Mouse (Mus musculus) heart, adult 18-20 months (tissue): Measurements from ENCODE around the gene Olfr998. TPM values are rescaled to one million over a fixed set of nuclear protein-coding genes. Genes with fewer than 3 reads are reported as not detected.
"Not testable (repeated sequence)": the region's sequence is repeated elsewhere in the genome, so short reads cannot be mapped to it uniquely, and the experiment has no call there.

Experiments
- DNase-seq, 2 experiments: peaks; one replicate each; pipeline ENCODE4 v3.0.0; 2021 to 2022; ENCODE audit warnings: mixed read lengths in 1 of 2
- long read RNA-seq, 2 experiments: library from polyadenylated mRNA; stranded (forward); transcript quantifications; one replicate each; pipeline ENCODE4 v2.0.0; 2021
- total RNA-seq, 2 experiments: library from RNA; stranded (reverse); gene quantifications; 2 replicates each; pipeline ENCODE4 v1.2.3; 2021

Olfr998 gene
- total RNA-seq: not detected
- long read RNA-seq, experiment 1: 0 reads
- long read RNA-seq, experiment 2: 0 reads

DNA sequence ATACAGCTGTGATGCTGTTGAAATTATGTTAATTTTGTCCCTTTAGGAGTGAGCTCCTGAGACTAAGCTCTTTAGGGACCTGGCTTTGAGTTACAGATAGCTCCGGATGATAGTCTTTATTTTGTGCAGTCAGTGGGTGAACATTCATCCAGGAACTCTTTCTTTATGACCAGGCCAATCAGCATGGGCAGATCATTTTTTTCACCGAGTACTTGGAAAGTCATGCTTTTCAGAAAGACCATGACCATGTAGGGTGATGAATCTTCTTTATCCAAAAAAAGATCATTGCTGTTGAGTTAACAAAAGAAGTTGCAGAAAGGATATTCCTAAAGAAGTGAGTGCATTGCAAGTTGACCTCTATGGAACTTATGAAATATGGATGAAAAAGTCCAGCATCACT is at the start of gene Olfr998:
Gene Olfr998 (plus strand): TSS at position 301 of the 400 bp plus-strand sequence.
- DNase-seq: not testable (repeated sequence)

GRCm38 (mm10) chr2:85554806-85555205 is 33.9 kb upstream of the Olfr998 start:
- no peak for DNase-seq

GRCm38 (mm10) chr2:85560226-85560625 is 28.5 kb upstream of the Olfr998 start:
- peak in 1 of 2 experiments; percentile 3 for DNase-seq

DNA sequence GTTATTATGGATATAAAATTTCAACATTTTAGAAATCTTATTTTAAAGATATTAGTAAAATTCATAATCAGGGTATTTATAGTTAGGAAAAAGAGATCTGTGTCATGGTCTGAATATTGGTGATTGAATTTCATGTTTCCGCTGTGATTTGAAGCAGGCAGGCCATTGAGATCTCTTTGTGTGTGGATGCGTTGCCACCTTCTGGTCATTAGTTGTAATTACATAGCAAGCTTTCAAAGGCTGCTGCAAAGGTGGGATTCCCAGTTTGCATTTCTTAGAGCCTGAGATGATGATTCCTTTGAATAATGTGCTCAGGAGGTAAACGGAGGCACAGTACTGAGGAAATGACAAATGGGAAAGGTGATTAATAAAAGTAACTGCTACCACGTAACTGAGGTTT is 27.6 kb upstream of the Olfr998 start:
- DNase-seq: peak; percentile 21 to 42

- DNase-seq: no peak
These were observed 9.8 kb upstream of the Olfr998 start, which contains the start of gene Olfr996 for GRCm38 (mm10) chr2:85578915-85579314. TSS of gene Olfr996 (plus strand) at chr2:85579215.

DNA sequence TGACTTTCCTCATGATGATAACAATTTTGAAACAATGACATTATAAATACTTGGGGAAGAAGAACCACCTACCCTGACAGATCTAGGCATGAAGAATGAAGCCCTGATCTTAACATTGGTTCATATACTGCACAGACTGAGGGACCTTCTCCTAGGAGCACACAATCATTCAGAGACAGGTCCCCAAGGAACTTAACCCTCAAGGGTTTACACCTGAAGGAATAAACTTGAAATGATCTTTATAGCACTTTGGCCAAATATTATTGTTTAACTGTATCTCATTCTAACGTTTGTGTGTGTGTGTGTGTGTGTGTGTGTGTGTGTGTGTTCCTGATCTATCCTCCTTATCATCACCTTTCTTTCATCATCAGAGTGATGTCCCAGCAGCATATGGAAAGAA is 23.1 kb downstream of the Olfr998 start, which contains the start of gene Olfr1000:
Gene Olfr1000 (minus strand): TSS at position 101 of the 400 bp plus-strand sequence.
- DNase-seq: no peak

Other genes starting within 250 kb of the Olfr998 start
- not detected for gene Olfr987, start 249.6 kb upstream of the Olfr998 start, total RNA-seq
- gene Olfr988, start 225.7 kb upstream of the Olfr998 start, total RNA-seq: not detected
- gene Olfr992, start 179.5 kb upstream of the Olfr998 start, total RNA-seq: not detected
- gene Olfr993, start 174.1 kb upstream of the Olfr998 start, total RNA-seq: not detected
- not detected for gene Olfr994, start 152.5 kb upstream of the Olfr998 start, total RNA-seq
- not detected for gene Olfr995, start 145.3 kb upstream of the Olfr998 start, total RNA-seq
- gene 4833423E24Rik, start 69.9 kb upstream of the Olfr998 start, total RNA-seq: under 1 TPM in 1 of 2 experiments, not detected in 1; 0.21 TPM
- gene Olfr996, start 9.7 kb upstream of the Olfr998 start, total RNA-seq: not detected
- gene Olfr1000, start 23.0 kb downstream of the Olfr998 start, total RNA-seq: not detected
- not detected for gene Olfr1002, start 61.8 kb downstream of the Olfr998 start, total RNA-seq
- gene Olfr154, start 75.5 kb downstream of the Olfr998 start, total RNA-seq: not detected
- not detected for gene Olfr1006, start 89.8 kb downstream of the Olfr998 start, total RNA-seq
- not detected for gene Olfr1008, start 100.5 kb downstream of the Olfr998 start, total RNA-seq
- not detected for gene Olfr1009, start 126.5 kb downstream of the Olfr998 start, total RNA-seq
- gene Olfr1012, start 173.8 kb downstream of the Olfr998 start, total RNA-seq: not detected
- gene Olfr1013, start 178.2 kb downstream of the Olfr998 start, total RNA-seq: not detected
- not detected for gene Olfr1014, start 183.8 kb downstream of the Olfr998 start, total RNA-seq
- not detected for gene Olfr1015, start 193.1 kb downstream of the Olfr998 start, total RNA-seq
- not detected for gene Olfr1016, start 213.6 kb downstream of the Olfr998 start, total RNA-seq
- not detected for gene Olfr1018, start 229.5 kb downstream of the Olfr998 start, total RNA-seq